Mouse (Mus musculus) cortical plate, adult 2 months (tissue): ENCODE data around the gene Prkcq. TPM values are rescaled to one million over a fixed set of nuclear protein-coding genes. Genes with fewer than 3 reads are reported as not detected.
A peak's percentile ranks its signal among the peaks of the same experiment; 100 is the strongest.

Experiments used
- H3K27ac ChIP-seq: fragments of 200-500 bp; 2 replicates; pipeline ENCODE4 v1.5.1; 2012; ENCODE audit warnings: low read length, control low read depth, inconsistent platforms; ENCODE audit not compliant: insufficient read depth
- H3K4me1 ChIP-seq: fragments of 200-500 bp; 2 replicates; pipeline ENCODE4 v1.6.1; 2011; ENCODE audit warnings: low read length; ENCODE audit not compliant: control insufficient read depth, insufficient read depth
- H3K4me3 ChIP-seq: fragments of 200-500 bp; 2 replicates; pipeline ENCODE4 v1.5.1; 2011; ENCODE audit warnings: mild to moderate bottlenecking, low read length, control low read depth; ENCODE audit not compliant: insufficient read depth
- CTCF ChIP-seq: fragments of 200-500 bp; IDR thresholded peaks from 2 replicates; pipeline ENCODE4 v1.5.1; 2011; ENCODE audit warnings: mild to moderate bottlenecking, control low read depth, low read length; ENCODE audit not compliant: insufficient read depth; ENCODE audit errors: extremely low read depth
- POLR2A ChIP-seq: fragments of 200-500 bp; IDR thresholded peaks from 2 replicates; pipeline ENCODE4 v1.6.1; 2011; ENCODE audit warnings: mild to moderate bottlenecking, low read length, control low read depth; ENCODE audit not compliant: insufficient read depth; ENCODE audit errors: extremely low read depth
- polyA plus RNA-seq: library from polyadenylated mRNA; depleted of rRNA; stranded (reverse); fragments of >200 nt; gene quantifications from 2 replicates; pipeline ENCODE4 v1.2.3, GENCODE M21; 2012

Prkcq gene
- polyA plus RNA-seq, 1 experiment, result 10.2 TPM

GRCm38 (mm10) chr2:11278965-11279364 is 107.1 kb downstream of the Prkcq start:
- no peak overlapping the region for H3K27ac ChIP-seq
- no peaks in the 10 kb centered on the region for H3K4me1 ChIP-seq
- TF ChIP-seq POLR2A (no peak), CTCF (no peak)
- H3K4me3 ChIP-seq, result no peak overlapping the region

GRCm38 (mm10) chr2:11280247-11280646 is 108.3 kb downstream of the Prkcq start:
- no peak overlapping the region for H3K27ac ChIP-seq
- no peak overlapping the region for H3K4me3 ChIP-seq
- TF ChIP-seq POLR2A (no peak), CTCF (no peak)
- H3K4me1 ChIP-seq, result no peaks in the 10 kb centered on the region

- H3K27ac ChIP-seq, result no peak overlapping the region
- no peaks in the 10 kb centered on the region for H3K4me1 ChIP-seq
- H3K4me3 ChIP-seq, result no peak overlapping the region
- TF ChIP-seq CTCF (no peak), POLR2A (no peak)
Measured at GRCm38 (mm10) chr2:11287834-11288530, 116.1 kb downstream of the Prkcq start.

GRCm38 (mm10) chr2:11288531-11288846 is 116.6 kb downstream of the Prkcq start:
- Histone ChIP-seq H3K27ac (no peak overlapping the region), H3K4me1 (no peaks in the 10 kb centered on the region), H3K4me3 (no peak overlapping the region)
- peak; percentile 91 for TF ChIP-seq CTCF
- TF ChIP-seq POLR2A, result no peak

- Histone ChIP-seq H3K27ac (no peak overlapping the region), H3K4me1 (no peaks in the 10 kb centered on the region), H3K4me3 (no peak overlapping the region)
- TF ChIP-seq POLR2A, result no peak
- TF ChIP-seq CTCF, result no peak
Measured at GRCm38 (mm10) chr2:11290931-11291330, 119.0 kb downstream of the Prkcq start.

GRCm38 (mm10) chr2:11291570-11292405 is 119.9 kb downstream of the Prkcq start:
- Histone ChIP-seq H3K4me3 (no peak overlapping the region), H3K27ac (no peak overlapping the region), H3K4me1 (no peaks in the 10 kb centered on the region)
- TF ChIP-seq POLR2A, result no peak
- TF ChIP-seq CTCF, result no peak

- no peaks in the 10 kb centered on the region for H3K4me1 ChIP-seq
- H3K27ac ChIP-seq, result no peak overlapping the region
- no peak for TF ChIP-seq POLR2A
- no peak for TF ChIP-seq CTCF
- no peak overlapping the region for H3K4me3 ChIP-seq
Measured at GRCm38 (mm10) chr2:11293144-11293543, 121.2 kb downstream of the Prkcq start.

GRCm38 (mm10) chr2:11294643-11295191 is 122.8 kb downstream of the Prkcq start:
- Histone ChIP-seq H3K4me1 (no peaks in the 10 kb centered on the region), H3K4me3 (no peak overlapping the region), H3K27ac (no peak overlapping the region)
- no peak for TF ChIP-seq CTCF
- no peak for TF ChIP-seq POLR2A

- H3K27ac ChIP-seq, result no peak overlapping the region
- no peaks in the 10 kb centered on the region for H3K4me1 ChIP-seq
- H3K4me3 ChIP-seq, result no peak overlapping the region
- TF ChIP-seq POLR2A, result no peak
- TF ChIP-seq CTCF, result no peak
Measured at GRCm38 (mm10) chr2:11298811-11299210, 126.9 kb downstream of the Prkcq start.

- Histone ChIP-seq H3K27ac (no peak overlapping the region), H3K4me1 (no peaks in the 10 kb centered on the region), H3K4me3 (no peak overlapping the region)
- no peak for TF ChIP-seq POLR2A
- no peak for TF ChIP-seq CTCF
Measured at GRCm38 (mm10) chr2:11299366-11299765, 127.5 kb downstream of the Prkcq start.
